Mouse (Mus musculus) heart, postnatal 14 days (tissue): ENCODE measurements around the gene Yif1b. TPM values are rescaled to one million over a fixed set of nuclear protein-coding genes. Genes with fewer than 3 reads are reported as not detected.

Source experiments
- DNase-seq, 2 experiments: peaks; one replicate each; pipeline ENCODE4 v3.0.0; 2021 to 2022
- intact Hi-C: fragments of 180-260 bp; cut with DNase I; formaldehyde crosslinking; loops from one replicate; pipeline ENCODE4 v1.15.1; 2025
- total RNA-seq, 2 experiments: library from RNA; stranded (reverse); gene quantifications; 2 replicates each; pipeline ENCODE4 v1.2.3; 2021

The Yif1b gene
- total RNA-seq, 2 experiments from 2014 or later = 62.0 to 68.3 TPM

GRCm38 (mm10) chr7:29276715-29277114, 38.6 kb downstream of the Yif1b start:
- intact Hi-C loops = no loop called here

GRCm38 (mm10) chr7:29277510-29277909, 39.4 kb downstream of the Yif1b start:
- intact Hi-C loops = no loop called here
- no peak for DNase-seq

More at GRCm38 (mm10) chr7:29276715-29277114, 38.6 kb downstream of the Yif1b start:
- no peak for DNase-seq

- no peak for DNase-seq
Measured at GRCm38 (mm10) chr7:29279261-29279660, 41.1 kb downstream of the Yif1b start.

GRCm38 (mm10) chr7:29279924-29280323, 41.8 kb downstream of the Yif1b start:
- intact Hi-C loops = no loop called here
- no peak for DNase-seq

More at GRCm38 (mm10) chr7:29279261-29279660, 41.1 kb downstream of the Yif1b start:
- intact Hi-C loops = no loop called here

GRCm38 (mm10) chr7:29280801-29281200, 42.7 kb downstream of the Yif1b start:
- intact Hi-C loops = no loop called here
- no peak for DNase-seq

- DNase-seq = peak; percentile 56 to 66
- intact Hi-C loops = no loop called here
Measured at GRCm38 (mm10) chr7:29281201-29282073, 43.3 kb downstream of the Yif1b start, which contains the start of gene Spint2. Gene Spint2, minus strand, starts transcription at chr7:29281912.

- intact Hi-C loops = no loop called here
- no peak for DNase-seq
Measured at GRCm38 (mm10) chr7:29282074-29282554, 44.0 kb downstream of the Yif1b start.

GRCm38 (mm10) chr7:29283876-29284275, 45.7 kb downstream of the Yif1b start:
- intact Hi-C loops = no loop called here

GRCm38 (mm10) chr7:29284523-29284922, 46.4 kb downstream of the Yif1b start:
- intact Hi-C loops = no loop called here
- DNase-seq = no peak

More at GRCm38 (mm10) chr7:29283876-29284275, 45.7 kb downstream of the Yif1b start:
- no peak for DNase-seq

- intact Hi-C loops = no loop called here
- DNase-seq = no peak
Measured at GRCm38 (mm10) chr7:29287481-29287880, 49.4 kb downstream of the Yif1b start.

GRCm38 (mm10) chr7:29288079-29288478, 50.0 kb downstream of the Yif1b start:
- intact Hi-C loops = no loop called here
- DNase-seq = no peak

GRCm38 (mm10) chr7:29288942-29289638, 51.0 kb downstream of the Yif1b start, which contains the start of gene Ppp1r14a:
Gene Ppp1r14a, plus strand, starts transcription at chr7:29289308.
- intact Hi-C loops = no loop called here
- DNase-seq = peak; percentile 86 to 93

- DNase-seq = peak in 1 of 2 experiments; percentile 31
- intact Hi-C loops = no loop called here
Measured at GRCm38 (mm10) chr7:29289856-29290255, 51.7 kb downstream of the Yif1b start.

GRCm38 (mm10) chr7:29290691-29291485, 52.8 kb downstream of the Yif1b start:
- intact Hi-C loops = no loop called here
- peak in 1 of 2 experiments; percentile 32 for DNase-seq

- intact Hi-C loops = no loop called here
Measured at GRCm38 (mm10) chr7:29291616-29292457, 53.7 kb downstream of the Yif1b start.

GRCm38 (mm10) chr7:29292458-29293098, 54.4 kb downstream of the Yif1b start:
- DNase-seq = peak; percentile 66 to 67
- intact Hi-C loops = no loop called here

More at GRCm38 (mm10) chr7:29291616-29292457, 53.7 kb downstream of the Yif1b start:
- DNase-seq = no peak

- intact Hi-C loops = no loop called here
- peak; percentile 70 to 71 for DNase-seq
Measured at GRCm38 (mm10) chr7:29293131-29294065, 55.3 kb downstream of the Yif1b start.
